In the genomic region with DNA sequence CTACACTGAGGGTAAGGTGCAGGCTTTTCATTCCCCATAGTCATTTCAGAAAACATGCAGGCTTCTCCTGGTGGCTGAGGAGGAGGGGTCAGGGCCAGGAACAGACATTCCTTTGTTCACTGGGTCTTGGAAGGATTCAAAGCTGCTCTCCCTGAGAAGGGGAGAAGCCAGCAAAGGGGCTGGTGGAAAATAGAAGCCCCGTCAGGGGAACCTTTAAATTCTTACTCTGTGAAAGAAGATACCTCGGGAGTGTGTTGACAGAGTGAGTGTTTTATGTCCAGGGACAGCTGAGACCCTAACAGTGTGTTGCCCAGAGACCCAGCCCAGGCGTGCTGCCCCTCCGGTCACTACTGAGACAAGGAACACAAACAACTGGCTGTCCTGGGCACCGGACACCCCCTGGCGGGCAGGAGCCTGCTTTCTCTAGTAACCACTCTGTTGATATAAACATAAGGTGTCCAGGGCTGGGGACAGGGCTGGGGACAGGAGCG, we compare ENCODE assay signal across 9 mouse cellular contexts. TPM values are rescaled to one million over a fixed set of nuclear protein-coding genes. Genes with fewer than 3 reads are reported as not detected.
DNase-seq lines count a peak whose midpoint lies in the region; ATAC-seq and TF ChIP-seq lines count a peak whose summit lies in the region.
"Had no signal": no experiment of that assay in that cellular context is flagged by ENCODE, and none has a peak within 500 bp of the region (broad histone marks: within the 10 kb centered on the region; RNA-seq: fewer than 3 reads in every experiment).

No protein-coding gene starts in this region.

- peak overlapping the region; percentile 39 for H3K27ac ChIP-seq in lung, embryonic 15.5 days
- peak overlapping the region; percentile 45; the same call in 1 of the 2 replicates for H3K27ac ChIP-seq in small intestine, adult 2 months (ENCODE audit: insufficient read depth, low read depth, low read length)

- TF ChIP-seq CTCF in small intestine, adult 2 months (IDR thresholded peaks at IDR 0.05; ENCODE audit: extremely low read depth, insufficient read length, insufficient replicate concordance, low read depth, low read length): no peak

- WGBS in lung, embryonic 15.5 days: 18% methylated on average over 7 of the region's 7 CpGs
- 61% methylated on average over 7 of the region's 7 CpGs for WGBS in small intestine, adult 2 months

- H3K4me1 ChIP-seq in lung, embryonic 15.5 days: peaks cover 20% of the 10 kb centered on the region
- H3K4me1 ChIP-seq in small intestine, adult 2 months (ENCODE audit: control insufficient read depth, insufficient read depth, insufficient read length, low read length): peaks cover 46% of the 10 kb centered on the region

- H3K27me3 ChIP-seq in lung, embryonic 15.5 days: no peaks in the 10 kb centered on the region
- H3K27me3 ChIP-seq in small intestine, adult 2 months (ENCODE audit: control insufficient read depth, insufficient read depth, low read length): no peaks in the 10 kb centered on the region

- intact Hi-C loops in gastrocnemius, postnatal 14 days (cut with DNase I; ENCODE audit: low total_unique reads): no loop called here

- no peak for TF ChIP-seq POLR2A in small intestine, adult 2 months (IDR thresholded peaks at IDR 0.05; ENCODE audit: low read depth, low read length)

- no peaks in the 10 kb centered on the region for H3K9me3 ChIP-seq in lung, embryonic 15.5 days

- ATAC-seq in lung, embryonic 15.5 days (ENCODE audit: borderline replicate concordance, extremely low read depth, low FRiP score, low TSS enrichment): peak; percentile 43; the same call in 1 of the 2 replicates

- H3K4me3 ChIP-seq in lung, embryonic 15.5 days: no peak overlapping the region
- H3K4me3 ChIP-seq in small intestine, adult 2 months (ENCODE audit: low read depth, low read length): no peak overlapping the region

- no peak overlapping the region for H3K4me2 ChIP-seq in lung, embryonic 15.5 days

- no peak overlapping the region for H3K9ac ChIP-seq in lung, embryonic 15.5 days

- no peaks in the 10 kb centered on the region for H3K36me3 ChIP-seq in lung, embryonic 15.5 days
- H3K36me3 ChIP-seq in small intestine, adult 2 months (ENCODE audit: control insufficient read depth, insufficient read depth, low read length): no peaks in the 10 kb centered on the region

- DNase-seq in lung, postnatal 25 days (ENCODE audit: low spot score): no peak
- peak; percentile 68 for DNase-seq in gastrocnemius, postnatal 14 days
- DNase-seq in kidney, postnatal 10 days: peak; percentile 62
- DNase-seq in layer of hippocampus, adult 9-10 months (ENCODE audit: low spot score): no peak
- DNase-seq in cerebellum, adult 18-20 months: no peak
- DNase-seq in layer of hippocampus, adult 18-20 months (ENCODE audit: low spot score in 2 of 2): no peak

RNA-seq across cellular contexts. Expression of gene Apobec2, which starts 4.7 kb away (rescaled TPM):
- 7.5 and 8.7 TPM in 2 replicates for polyA plus RNA-seq in lung, embryonic 15.5 days (2015; fragmentation: Nextera tagmentation; extraction: Ambion mirVana)
- 100 to 1,000 TPM; 589 to 629 TPM for total RNA-seq in gastrocnemius, postnatal 14 days (2021)
- polyA plus RNA-seq in small intestine, adult 2 months (2012; rRNA removed): 0.25 and 1.2 TPM in 2 replicates
- not detected for total RNA-seq in layer of hippocampus, adult 18-20 months (2021)
- total RNA-seq: megakaryocyte-erythroid progenitor cell, adult 5-6 weeks had no signal

RNA-seq across cellular contexts. Expression of gene Tspo2, which starts 13.9 kb away (rescaled TPM):
- polyA plus RNA-seq in lung, embryonic 15.5 days (2015; fragmentation: Nextera tagmentation; extraction: Ambion mirVana): 3.6 and 3.8 TPM in 2 replicates
- under 1 TPM; 0.44 to 0.72 TPM for total RNA-seq in gastrocnemius, postnatal 14 days (2021)
- 2.6 and 9.6 TPM in 2 replicates for polyA plus RNA-seq in small intestine, adult 2 months (2012; rRNA removed)
- total RNA-seq in layer of hippocampus, adult 18-20 months (2021): not detected

RNA-seq across cellular contexts. Expression of gene Unc5cl, which starts 17.2 kb away (rescaled TPM):
- polyA plus RNA-seq in lung, embryonic 15.5 days (2015; fragmentation: Nextera tagmentation; extraction: Ambion mirVana): 2.0 and 2.4 TPM in 2 replicates
- total RNA-seq in gastrocnemius, postnatal 14 days (2021): not detected
- 52.1 and 88.3 TPM in 2 replicates for polyA plus RNA-seq in small intestine, adult 2 months (2012; rRNA removed)
- under 1 TPM; 0.56 to 0.92 TPM for total RNA-seq in layer of hippocampus, adult 18-20 months (2021)

RNA-seq across cellular contexts. Expression of gene Oard1, which starts 27.7 kb away (rescaled TPM):
- 70.6 and 75.7 TPM in 2 replicates for polyA plus RNA-seq in lung, embryonic 15.5 days (2015; fragmentation: Nextera tagmentation; extraction: Ambion mirVana)
- 1 to 10 TPM; 7.4 to 8.3 TPM for total RNA-seq in gastrocnemius, postnatal 14 days (2021)
- polyA plus RNA-seq in small intestine, adult 2 months (2012; rRNA removed): 3.5 and 4.1 TPM in 2 replicates
- 10 to 100 TPM; 13.7 to 14.1 TPM for total RNA-seq in layer of hippocampus, adult 18-20 months (2021)

RNA-seq across cellular contexts. Expression of gene Nfya, which starts 27.8 kb away (rescaled TPM):
- 17.0 and 19.9 TPM in 2 replicates for polyA plus RNA-seq in lung, embryonic 15.5 days (2015; fragmentation: Nextera tagmentation; extraction: Ambion mirVana)
- 1 to 10 TPM; 9.1 to 9.3 TPM for total RNA-seq in gastrocnemius, postnatal 14 days (2021)
- polyA plus RNA-seq in small intestine, adult 2 months (2012; rRNA removed): 36.2 and 36.4 TPM in 2 replicates
- 10 to 100 TPM; 28.4 to 31.7 TPM for total RNA-seq in layer of hippocampus, adult 18-20 months (2021)

Comparison
In these comparisons a context has a peak if more than half of its experiments do, and no peak if none do; other contexts are left out.
1. DNase-seq: peak in gastrocnemius, postnatal 14 days (single experiment) and kidney, postnatal 10 days (single experiment); none in lung, postnatal 25 days (single experiment), layer of hippocampus, adult 9-10 months (single experiment), cerebellum, adult 18-20 months (0 of 2) and layer of hippocampus, adult 18-20 months (0 of 2).
2. RNA of gene Apobec2, which starts 4.7 kb away (total RNA-seq): 589 to 629 TPM in gastrocnemius, postnatal 14 days; not detected in layer of hippocampus, adult 18-20 months; every median in the first group is over 100 times any median in the second.